Mouse (Mus musculus) heart, postnatal 0 days (tissue): Measurements from ENCODE around the gene Ppm1g. TPM values are rescaled to one million over a fixed set of nuclear protein-coding genes. Genes with fewer than 3 reads are reported as not detected.

Experiments
- ATAC-seq: fragments of 200-750 bp; cut with Nextera tagmentation; 2 replicates; pipeline ENCODE4 v1.8.0; 2017; ENCODE audit warnings: low read depth, moderate number of reproducible peaks, moderate library complexity; ENCODE audit not compliant: insufficient read depth
- DNase-seq: peaks from one replicate; pipeline ENCODE4 v3.0.0-alpha.2; 2016; ENCODE audit warnings: low spot score
- H3K27ac ChIP-seq: fragments of 300-500 bp; sonication (generic); 2 replicates; pipeline ENCODE4 v1.5.1; 2014; ENCODE audit warnings: low read depth, mild to moderate bottlenecking
- H3K27me3 ChIP-seq: fragments of 300-500 bp; sonication (generic); 2 replicates; pipeline ENCODE4 v1.6.1; 2014; ENCODE audit warnings: low read length, mixed read lengths; ENCODE audit not compliant: control insufficient read depth, insufficient read depth
- H3K36me3 ChIP-seq: fragments of 300-500 bp; sonication (generic); replicated peaks from 2 replicates; pipeline ENCODE4 v1.6.1; 2014; ENCODE audit warnings: low read length, mixed read lengths; ENCODE audit not compliant: control insufficient read depth, insufficient read depth
- H3K4me1 ChIP-seq: fragments of 300-500 bp; sonication (generic); 2 replicates; pipeline ENCODE4 v1.6.1; 2014; ENCODE audit warnings: antibody characterized with exemption; ENCODE audit not compliant: control insufficient read depth, insufficient read depth
- H3K4me2 ChIP-seq: fragments of 300-500 bp; sonication (generic); 2 replicates; pipeline ENCODE4 v1.6.1; 2014; ENCODE audit warnings: low read depth, mild to moderate bottlenecking, low read length, moderate library complexity
- H3K4me3 ChIP-seq: fragments of 300-500 bp; sonication (generic); 2 replicates; pipeline ENCODE4 v1.5.1; 2014; ENCODE audit warnings: low read depth, low read length
- H3K9ac ChIP-seq: fragments of 300-500 bp; sonication (generic); replicated peaks from 2 replicates; pipeline ENCODE4 v1.6.1; 2014; ENCODE audit warnings: low read depth, low read length, mixed read lengths
- H3K9me3 ChIP-seq: fragments of 300-500 bp; sonication (generic); replicated peaks from 2 replicates; pipeline ENCODE4 v1.6.1; 2016; ENCODE audit warnings: low read length; ENCODE audit not compliant: control insufficient read depth
- CTCF ChIP-seq: IDR thresholded peaks from 2 replicates; pipeline ENCODE4 v1.5.1; 2016; ENCODE audit warnings: antibody characterized with exemption, control low read depth, low read depth
- EP300 ChIP-seq: IDR thresholded peaks from 2 replicates; pipeline ENCODE4 v1.6.1; 2016; ENCODE audit warnings: antibody characterized with exemption, low read depth
- WGBS: fragments of 180-500 bp; shearing (Covaris S2); extraction: QIAGEN DNeasy Blood & Tissue Kit; methylation state at CpG from one replicate; pipeline ENCODE4 v1.1.7; 2014; 5-methylcytosine and 5-hydroxymethylcytosine counted together
- polyA plus RNA-seq: library from polyadenylated mRNA; unstranded; fragments of >200 nt; fragmentation: Nextera tagmentation; extraction: Ambion mirVana; gene quantifications from 2 replicates; pipeline ENCODE4 v1.2.1, GENCODE M21; 2015
- total RNA-seq: library from RNA; depleted of rRNA; stranded (reverse); fragments of >200 nt; gene quantifications from 2 replicates; pipeline ENCODE4 v1.2.3, GENCODE M21; 2014; ENCODE audit warnings: low replicate concordance; rRNA removed

Ppm1g gene
- total and polyA plus RNA-seq, 2 experiments from 2014 or later, result 51.7 to 68.0 TPM

GRCm38 (mm10) chr5:31154152-31154553 is 66.3 kb downstream of the Ppm1g start, which contains the start of gene Mpv17:
TSS of gene Mpv17 (minus strand) at chr5:31154251.
- ATAC-seq (peak; percentile 94), DNase-seq (peak; percentile 90)
- WGBS, result 0% methylated on average over 19 of the region's 19 CpGs
- peaks cover 6% of the 10 kb centered on the region for H3K4me1 ChIP-seq
- peak within 1 kb of the TSS; percentile 68 for H3K27ac ChIP-seq
- H3K9ac ChIP-seq, result peak within 1 kb of the TSS; percentile 68
- H3K9me3 ChIP-seq, result no peaks in the 10 kb centered on the region
- H3K27me3 ChIP-seq, result no peaks in the 10 kb centered on the region
- no peak for TF ChIP-seq EP300
- TF ChIP-seq CTCF, result no peak
- peak within 1 kb of the TSS; percentile 77 for H3K4me2 ChIP-seq
- peak within 1 kb of the TSS; percentile 73 for H3K4me3 ChIP-seq
- peaks cover 34% of the 10 kb centered on the region for H3K36me3 ChIP-seq

GRCm38 (mm10) chr5:31153516-31154151 is 66.9 kb downstream of the Ppm1g start:
- TF ChIP-seq CTCF, result no peak
- TF ChIP-seq EP300, result no peak
- 26% methylated on average over 6 of the region's 6 CpGs for WGBS
- Histone ChIP-seq H3K27me3 (no peaks in the 10 kb centered on the region), H3K36me3 (peaks cover 28% of the 10 kb centered on the region), H3K9ac (peak overlapping the region; percentile 68), H3K4me2 (peak overlapping the region; percentile 77), H3K9me3 (no peaks in the 10 kb centered on the region), H3K4me3 (peak overlapping the region; percentile 73), H3K27ac (peak overlapping the region; percentile 68; the same call in 1 of the 2 replicates), H3K4me1 (peaks cover 6% of the 10 kb centered on the region)
- ATAC-seq (0 out of 2 replicates have a peak, but pooled peaks have one; percentile 3), DNase-seq (peak; percentile 10)

Other genes with a start within 250 kb of the Ppm1g start
- gene Atraid, start 172.4 kb downstream of the Ppm1g start, total RNA-seq, result 141 and 177 TPM in 2 replicates
- 166 and 176 TPM in 2 replicates for gene Atraid, start 172.4 kb downstream of the Ppm1g start, polyA plus RNA-seq
- 7.1 and 7.7 TPM in 2 replicates for gene Slc5a6, start 171.8 kb downstream of the Ppm1g start, total RNA-seq
- gene Slc5a6, start 171.8 kb downstream of the Ppm1g start, polyA plus RNA-seq, result 5.2 and 5.5 TPM in 2 replicates
- gene Cad, start 165.9 kb downstream of the Ppm1g start, total RNA-seq, result 24.6 and 74.6 TPM in 2 replicates
- gene Cad, start 165.9 kb downstream of the Ppm1g start, polyA plus RNA-seq, result 5.4 and 5.7 TPM in 2 replicates
- not detected in 2 replicates for gene Dnajc5g, start 114.4 kb downstream of the Ppm1g start, total RNA-seq
- not detected in 2 replicates for gene Dnajc5g, start 114.4 kb downstream of the Ppm1g start, polyA plus RNA-seq
- not detected in 2 replicates for gene Slc30a3, start 112.5 kb downstream of the Ppm1g start, total RNA-seq
- 0.08 and 0.18 TPM in 2 replicates for gene Slc30a3, start 112.5 kb downstream of the Ppm1g start, polyA plus RNA-seq
- 4.2 and 8.8 TPM in 2 replicates for gene Trim54, start 104.0 kb downstream of the Ppm1g start, total RNA-seq
- gene Trim54, start 104.0 kb downstream of the Ppm1g start, polyA plus RNA-seq, result 16.4 and 16.5 TPM in 2 replicates
- not detected in 2 replicates for gene Ucn, start 81.9 kb downstream of the Ppm1g start, total RNA-seq
- not detected in 2 replicates for gene Ucn, start 81.9 kb downstream of the Ppm1g start, polyA plus RNA-seq
- 157 and 202 TPM in 2 replicates for gene Mpv17, start 66.4 kb downstream of the Ppm1g start, total RNA-seq
- gene Mpv17, start 66.4 kb downstream of the Ppm1g start, polyA plus RNA-seq, result 80.1 and 83.0 TPM in 2 replicates
- gene Gm29609, start 40.8 kb downstream of the Ppm1g start, total RNA-seq, result 6.6 and 9.9 TPM in 2 replicates
- 0.80 and 1.1 TPM in 2 replicates for gene Gm29609, start 40.8 kb downstream of the Ppm1g start, polyA plus RNA-seq
- 15.7 and 42.7 TPM in 2 replicates for gene Gtf3c2, start 40.5 kb downstream of the Ppm1g start, total RNA-seq
- gene Gtf3c2, start 40.5 kb downstream of the Ppm1g start, polyA plus RNA-seq, result 18.3 and 20.5 TPM in 2 replicates
- gene Snx17, start 27.5 kb downstream of the Ppm1g start, total RNA-seq, result 120 and 139 TPM in 2 replicates
- 97.9 and 112 TPM in 2 replicates for gene Snx17, start 27.5 kb downstream of the Ppm1g start, polyA plus RNA-seq
- 27.1 and 36.7 TPM in 2 replicates for gene Eif2b4, start 27.3 kb downstream of the Ppm1g start, total RNA-seq
- gene Eif2b4, start 27.3 kb downstream of the Ppm1g start, polyA plus RNA-seq, result 60.2 and 60.7 TPM in 2 replicates
- 2.9 and 30.7 TPM in 2 replicates for gene Zfp513, start 18.4 kb downstream of the Ppm1g start, total RNA-seq
- 2.9 and 3.4 TPM in 2 replicates for gene Zfp513, start 18.4 kb downstream of the Ppm1g start, polyA plus RNA-seq
- 120 and 124 TPM in 2 replicates for gene Nrbp1, start 20.2 kb upstream of the Ppm1g start, total RNA-seq
- gene Nrbp1, start 20.2 kb upstream of the Ppm1g start, polyA plus RNA-seq, result 100 and 104 TPM in 2 replicates
- gene Gm9970, start 20.5 kb upstream of the Ppm1g start, total RNA-seq, result not detected in 2 replicates
- 0.70 and 1.1 TPM in 2 replicates for gene Gm9970, start 20.5 kb upstream of the Ppm1g start, polyA plus RNA-seq
- 2.0 and 2.6 TPM in 2 replicates for gene Krtcap3, start 31.0 kb upstream of the Ppm1g start, total RNA-seq
- 1.7 and 2.7 TPM in 2 replicates for gene Krtcap3, start 31.0 kb upstream of the Ppm1g start, polyA plus RNA-seq
- 30.3 and 40.9 TPM in 2 replicates for gene Ift172, start 70.4 kb upstream of the Ppm1g start, total RNA-seq
- 14.6 and 16.5 TPM in 2 replicates for gene Ift172, start 70.4 kb upstream of the Ppm1g start, polyA plus RNA-seq
- gene Fndc4, start 75.4 kb upstream of the Ppm1g start, total RNA-seq, result 21.2 and 27.4 TPM in 2 replicates
- 5.4 and 6.2 TPM in 2 replicates for gene Fndc4, start 75.4 kb upstream of the Ppm1g start, polyA plus RNA-seq
- 0.12 TPM in 1 of 2 replicates, not detected in the other for gene Gckr, start 76.8 kb upstream of the Ppm1g start, total RNA-seq
- 0.04 TPM in 1 of 2 replicates, not detected in the other for gene Gckr, start 76.8 kb upstream of the Ppm1g start, polyA plus RNA-seq
- gene Zfp512, start 231.7 kb upstream of the Ppm1g start, total RNA-seq, result 19.4 and 19.8 TPM in 2 replicates
- 21.4 and 22.1 TPM in 2 replicates for gene Zfp512, start 231.7 kb upstream of the Ppm1g start, polyA plus RNA-seq